ENCODE assay signal across 8 mouse cellular contexts in the genomic region with DNA sequence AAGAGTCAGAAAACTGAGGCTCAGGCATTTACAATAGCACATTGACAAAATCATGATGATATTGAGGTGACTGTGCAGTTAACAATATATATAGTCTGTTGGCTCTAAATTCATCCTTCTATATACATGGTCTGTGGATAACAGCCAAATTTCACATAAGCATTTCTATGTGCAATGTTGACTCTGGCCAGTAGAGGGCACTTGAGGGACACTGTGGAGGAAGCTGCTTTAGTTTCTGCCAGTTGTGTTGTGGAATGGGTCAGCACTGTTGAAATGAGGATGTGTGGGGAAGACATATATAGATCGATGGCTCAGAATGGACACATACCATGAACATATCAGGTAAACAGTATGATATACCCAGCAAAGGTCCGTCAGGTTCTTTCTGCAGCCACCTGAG. TPM values are rescaled to one million over a fixed set of nuclear protein-coding genes. Genes with fewer than 3 reads are reported as not detected.
A peak's percentile ranks its signal among the peaks of the same experiment; 100 is the strongest.
DNase-seq lines count a peak whose midpoint lies in the region; ATAC-seq lines count a peak whose summit lies in the region.

No protein-coding gene starts in this region.

- no peak overlapping the region for H3K27ac ChIP-seq in hindbrain, embryonic 10.5 days
- no peak overlapping the region for H3K27ac ChIP-seq in hindbrain, embryonic 12.5 days
- H3K27ac ChIP-seq in embryonic facial prominence, embryonic 10.5 days (replicated peaks): no peak overlapping the region

- H3K9ac ChIP-seq in hindbrain, embryonic 12.5 days: no peak overlapping the region

- no peaks in the 10 kb centered on the region for H3K4me1 ChIP-seq in hindbrain, embryonic 10.5 days (replicated peaks)
- H3K4me1 ChIP-seq in hindbrain, embryonic 12.5 days: no peaks in the 10 kb centered on the region
- no peaks in the 10 kb centered on the region for H3K4me1 ChIP-seq in embryonic facial prominence, embryonic 10.5 days

- no peak overlapping the region for H3K4me3 ChIP-seq in hindbrain, embryonic 10.5 days
- H3K4me3 ChIP-seq in hindbrain, embryonic 12.5 days: no peak overlapping the region
- no peak overlapping the region for H3K4me3 ChIP-seq in embryonic facial prominence, embryonic 10.5 days

- peaks cover 6% of the 10 kb centered on the region; the same call in 1 of the 2 replicates for H3K9me3 ChIP-seq in hindbrain, embryonic 10.5 days
- H3K9me3 ChIP-seq in hindbrain, embryonic 12.5 days (replicated peaks): no peaks in the 10 kb centered on the region
- 0 out of 2 replicates have a peak, but pooled peaks cover 4% of the 10 kb centered on the region for H3K9me3 ChIP-seq in embryonic facial prominence, embryonic 10.5 days

- no peak overlapping the region for H3K4me2 ChIP-seq in hindbrain, embryonic 12.5 days (replicated peaks)

- WGBS in hindbrain, embryonic 10.5 days: 84% methylated on average over 2 of the region's 2 CpGs
- WGBS in hindbrain, embryonic 12.5 days: 76% methylated on average over 2 of the region's 2 CpGs
- 60% methylated on average over 2 of the region's 2 CpGs for WGBS in embryonic facial prominence, embryonic 10.5 days

- no peaks in the 10 kb centered on the region for H3K36me3 ChIP-seq in hindbrain, embryonic 10.5 days
- no peaks in the 10 kb centered on the region for H3K36me3 ChIP-seq in hindbrain, embryonic 12.5 days
- H3K36me3 ChIP-seq in embryonic facial prominence, embryonic 10.5 days (replicated peaks): no peaks in the 10 kb centered on the region

- ATAC-seq in hindbrain, embryonic 12.5 days (ENCODE audit: low FRiP score): no peak
- no peak for ATAC-seq in monocyte, adult 5-6 weeks (replicated peaks; ENCODE audit: insufficient number of reproducible peaks, low FRiP score, low TSS enrichment, poor library complexity, severe bottlenecking)

- no peaks in the 10 kb centered on the region for H3K27me3 ChIP-seq in hindbrain, embryonic 10.5 days (ENCODE audit: insufficient read depth, poor library complexity, severe bottlenecking)
- H3K27me3 ChIP-seq in hindbrain, embryonic 12.5 days: no peaks in the 10 kb centered on the region
- no peaks in the 10 kb centered on the region for H3K27me3 ChIP-seq in embryonic facial prominence, embryonic 10.5 days (replicated peaks; ENCODE audit: low read depth, poor library complexity, severe bottlenecking)

- DNase-seq in hindbrain, embryonic 10.5 days (ENCODE audit: low spot score): peak; percentile 22
- DNase-seq in A20 (ENCODE audit: low read depth, low spot score): peak; percentile 17
- DNase-seq in adrenal gland, adult 8-10 months: peak; percentile 5
- DNase-seq in embryonic facial prominence, embryonic 10.5 days (ENCODE audit: low spot score): peak; percentile 36
- peak; percentile 59 to 66 for DNase-seq in kidney, postnatal 4 days
- DNase-seq in lung, postnatal 25 days (ENCODE audit: low spot score): peak; percentile 16

RNA-seq across cellular contexts. Expression of a gene that starts 54.8 kb away (rescaled TPM):
- 16.6 and 18.2 TPM in 2 replicates for polyA plus RNA-seq in hindbrain, embryonic 10.5 days (2016; fragmentation: Nextera tagmentation; extraction: Ambion mirVana)
- 18.3 and 22.6 TPM in 2 replicates for polyA plus RNA-seq in hindbrain, embryonic 12.5 days (2016; fragmentation: Nextera tagmentation; extraction: Ambion mirVana)
- 1 to 10 TPM; 1.5 to 3.7 (median 2.2) TPM for total RNA-seq in adrenal gland, adult 8-10 months (2022)
- polyA plus RNA-seq in embryonic facial prominence, embryonic 10.5 days (2016; fragmentation: Nextera tagmentation; extraction: Ambion mirVana): 25.9 and 27.8 TPM in 2 replicates
- not detected in 3 replicates for total RNA-seq in monocyte, adult 5-6 weeks (2017)

Comparison
In these comparisons a context has a peak if more than half of its experiments do, and no peak if none do; other contexts are left out.
1. DNase-seq: peak in every context shown above with its lines; median percentile 62 in kidney, postnatal 4 days; 36 in embryonic facial prominence, embryonic 10.5 days; 22 in hindbrain, embryonic 10.5 days; 17 in A20; 16 in lung, postnatal 25 days; 5 in adrenal gland, adult 8-10 months.